Mouse (Mus musculus) liver, embryonic 12.5 days (tissue): Measurements from ENCODE around the gene Snap23. TPM values are rescaled to one million over a fixed set of nuclear protein-coding genes. Genes with fewer than 3 reads are reported as not detected.

Experiments
- ATAC-seq: fragments of 200-750 bp; cut with Nextera tagmentation; 2 replicates; pipeline ENCODE4 v1.8.0; 2017; ENCODE audit warnings: moderate number of reproducible peaks, mild to moderate bottlenecking, moderate library complexity
- H3K27ac ChIP-seq: fragments of 300-500 bp; sonication (generic); 2 replicates; pipeline ENCODE4 v1.5.1; 2016; ENCODE audit warnings: mild to moderate bottlenecking
- H3K27me3 ChIP-seq: fragments of 300-500 bp; sonication (generic); replicated peaks from 2 replicates; pipeline ENCODE4 v1.6.1; 2016; ENCODE audit warnings: mild to moderate bottlenecking, moderate library complexity
- H3K36me3 ChIP-seq: fragments of 300-500 bp; sonication (generic); 2 replicates; pipeline ENCODE4 v1.6.1; 2016; ENCODE audit warnings: mild to moderate bottlenecking, moderate library complexity
- H3K4me1 ChIP-seq: fragments of 300-500 bp; sonication (generic); 2 replicates; pipeline ENCODE4 v1.6.1; 2016
- H3K4me2 ChIP-seq: fragments of 300-500 bp; sonication (generic); 2 replicates; pipeline ENCODE4 v1.6.1; 2016; ENCODE audit warnings: mild to moderate bottlenecking, moderate library complexity
- H3K4me3 ChIP-seq: fragments of 300-500 bp; sonication (generic); 2 replicates; pipeline ENCODE4 v1.5.1; 2016; ENCODE audit warnings: mild to moderate bottlenecking, moderate library complexity
- H3K9ac ChIP-seq: fragments of 300-500 bp; sonication (generic); 2 replicates; pipeline ENCODE4 v1.6.1; 2016; ENCODE audit warnings: mild to moderate bottlenecking, moderate library complexity
- H3K9me3 ChIP-seq: fragments of 300-500 bp; sonication (generic); replicated peaks from 2 replicates; pipeline ENCODE4 v1.6.1; 2016; ENCODE audit warnings: mild to moderate bottlenecking, moderate library complexity
- WGBS: fragments of 180-500 bp; shearing (Covaris S2); methylation state at CpG from one replicate; pipeline ENCODE4 v1.1.7; 2016; ENCODE audit not compliant: insufficient replicate concordance; 5-methylcytosine and 5-hydroxymethylcytosine counted together
- polyA plus RNA-seq: library from polyadenylated mRNA; unstranded; fragments of >200 nt; fragmentation: Nextera tagmentation; extraction: Ambion mirVana; gene quantifications from 2 replicates; pipeline ENCODE4 v1.2.1, GENCODE M21; 2016

The Snap23 gene
- polyA plus RNA-seq: 48.5 and 49.6 TPM in 2 replicates

- Histone ChIP-seq H3K4me2 (peak within 1 kb of the TSS; percentile 89), H3K27me3 (no peaks in the 10 kb centered on the region), H3K9me3 (no peaks in the 10 kb centered on the region), H3K27ac (peak within 1 kb of the TSS; percentile 84), H3K4me3 (peak within 1 kb of the TSS; percentile 82), H3K9ac (peak within 1 kb of the TSS; percentile 90), H3K36me3 (peaks cover 11% of the 10 kb centered on the region), H3K4me1 (peaks cover 69% of the 10 kb centered on the region)
- peak; percentile 91 for ATAC-seq
- under 1% methylated on average over 42 of the region's 42 CpGs for WGBS
These were observed at the start of gene Snap23 for GRCm38 (mm10) chr2:120566886-120567797. TSS of gene Snap23 (plus strand) at chr2:120567671.

- no peaks in the 10 kb centered on the region for H3K9me3 ChIP-seq
- H3K27me3 ChIP-seq: no peaks in the 10 kb centered on the region
- no peak overlapping the region for H3K27ac ChIP-seq
- H3K9ac ChIP-seq: no peak overlapping the region
- 70% methylated on average over 5 of the region's 5 CpGs for WGBS
- no peak overlapping the region for H3K4me3 ChIP-seq
- H3K4me2 ChIP-seq: no peak overlapping the region
- peaks cover 99% of the 10 kb centered on the region for H3K36me3 ChIP-seq
- H3K4me1 ChIP-seq: no peaks in the 10 kb centered on the region
- no peak for ATAC-seq
These were observed 48.8 kb upstream of the Snap23 start for GRCm38 (mm10) chr2:120518547-120519210.

GRCm38 (mm10) chr2:120526771-120527170 is 40.7 kb upstream of the Snap23 start:
- Histone ChIP-seq H3K4me2 (no peak overlapping the region), H3K9ac (no peak overlapping the region), H3K27me3 (no peaks in the 10 kb centered on the region), H3K36me3 (peaks cover 100% of the 10 kb centered on the region), H3K4me3 (no peak overlapping the region), H3K9me3 (no peaks in the 10 kb centered on the region), H3K4me1 (0 out of 2 replicates have a peak, but pooled peaks cover 4% of the 10 kb centered on the region), H3K27ac (no peak overlapping the region)
- 76% methylated on average over 5 of the region's 5 CpGs for WGBS
- ATAC-seq: no peak

GRCm38 (mm10) chr2:120529531-120529930 is 37.9 kb upstream of the Snap23 start:
- H3K27me3 ChIP-seq: no peaks in the 10 kb centered on the region
- H3K36me3 ChIP-seq: peaks cover 98% of the 10 kb centered on the region
- no peaks in the 10 kb centered on the region for H3K9me3 ChIP-seq
- H3K4me3 ChIP-seq: no peak overlapping the region
- no peak overlapping the region for H3K4me2 ChIP-seq
- no peak overlapping the region for H3K9ac ChIP-seq
- ATAC-seq: no peak
- no peak overlapping the region for H3K27ac ChIP-seq
- 0 out of 2 replicates have a peak, but pooled peaks cover 5% of the 10 kb centered on the region for H3K4me1 ChIP-seq

- 0 out of 2 replicates have a peak, but pooled peaks cover 5% of the 10 kb centered on the region for H3K4me1 ChIP-seq
- no peaks in the 10 kb centered on the region for H3K27me3 ChIP-seq
- H3K4me2 ChIP-seq: no peak overlapping the region
- H3K36me3 ChIP-seq: peaks cover 93% of the 10 kb centered on the region
- no peak for ATAC-seq
- WGBS: 62% methylated on average over 4 of the region's 4 CpGs
- no peak overlapping the region for H3K9ac ChIP-seq
- no peaks in the 10 kb centered on the region for H3K9me3 ChIP-seq
- H3K4me3 ChIP-seq: no peak overlapping the region
- no peak overlapping the region for H3K27ac ChIP-seq
These were observed 36.2 kb upstream of the Snap23 start for GRCm38 (mm10) chr2:120531223-120531622.

- H3K9me3 ChIP-seq: no peaks in the 10 kb centered on the region
- 72% methylated on average over 3 of the region's 3 CpGs for WGBS
- H3K4me1 ChIP-seq: peaks cover 8% of the 10 kb centered on the region; the same call in 1 of the 2 replicates
- no peaks in the 10 kb centered on the region for H3K27me3 ChIP-seq
- no peak overlapping the region for H3K9ac ChIP-seq
- H3K4me2 ChIP-seq: no peak overlapping the region
- no peak for ATAC-seq
- no peak overlapping the region for H3K4me3 ChIP-seq
- H3K36me3 ChIP-seq: peaks cover 47% of the 10 kb centered on the region
- no peak overlapping the region for H3K27ac ChIP-seq
These were observed 28.1 kb upstream of the Snap23 start for GRCm38 (mm10) chr2:120539333-120539732.

- 50% methylated on average over 1 of the region's 1 CpGs for WGBS
- Histone ChIP-seq H3K9me3 (no peaks in the 10 kb centered on the region), H3K36me3 (peaks cover 47% of the 10 kb centered on the region), H3K4me3 (no peak overlapping the region), H3K4me2 (no peak overlapping the region), H3K27me3 (no peaks in the 10 kb centered on the region), H3K4me1 (peaks cover 8% of the 10 kb centered on the region; the same call in 1 of the 2 replicates), H3K27ac (no peak overlapping the region), H3K9ac (no peak overlapping the region)
- no peak for ATAC-seq
These were observed 27.7 kb upstream of the Snap23 start for GRCm38 (mm10) chr2:120539778-120540208.

GRCm38 (mm10) chr2:120544732-120545131 is 22.7 kb upstream of the Snap23 start:
- Histone ChIP-seq H3K4me1 (peaks cover 8% of the 10 kb centered on the region; the same call in 1 of the 2 replicates), H3K9me3 (no peaks in the 10 kb centered on the region), H3K27me3 (no peaks in the 10 kb centered on the region), H3K9ac (no peak overlapping the region), H3K4me3 (no peak overlapping the region), H3K36me3 (peaks cover 61% of the 10 kb centered on the region), H3K4me2 (no peak overlapping the region), H3K27ac (no peak overlapping the region)
- ATAC-seq: no peak
- 42% methylated on average over 2 of the region's 2 CpGs for WGBS

- H3K27ac ChIP-seq: no peak overlapping the region
- peaks cover 49% of the 10 kb centered on the region for H3K4me1 ChIP-seq
- ATAC-seq: no peak
- peaks cover 51% of the 10 kb centered on the region for H3K36me3 ChIP-seq
- H3K27me3 ChIP-seq: no peaks in the 10 kb centered on the region
- no peak overlapping the region for H3K4me2 ChIP-seq
- 76% methylated on average over 3 of the region's 3 CpGs for WGBS
- H3K9me3 ChIP-seq: no peaks in the 10 kb centered on the region
- H3K9ac ChIP-seq: no peak overlapping the region
- H3K4me3 ChIP-seq: no peak overlapping the region
These were observed 10.6 kb upstream of the Snap23 start for GRCm38 (mm10) chr2:120556868-120557267.

- Histone ChIP-seq H3K36me3 (peaks cover 33% of the 10 kb centered on the region), H3K27me3 (no peaks in the 10 kb centered on the region), H3K9ac (no peak overlapping the region), H3K4me3 (no peak overlapping the region), H3K9me3 (no peaks in the 10 kb centered on the region), H3K4me1 (peaks cover 62% of the 10 kb centered on the region), H3K4me2 (no peak overlapping the region), H3K27ac (no peak overlapping the region)
- ATAC-seq: no peak
- 53% methylated on average over 3 of the region's 3 CpGs for WGBS
These were observed 8.7 kb upstream of the Snap23 start for GRCm38 (mm10) chr2:120558813-120559212.

GRCm38 (mm10) chr2:120561524-120561923 is 5.9 kb upstream of the Snap23 start:
- Histone ChIP-seq H3K4me3 (no peak overlapping the region), H3K9me3 (no peaks in the 10 kb centered on the region), H3K9ac (no peak overlapping the region), H3K36me3 (peaks cover 12% of the 10 kb centered on the region), H3K27ac (no peak overlapping the region), H3K4me2 (no peak overlapping the region), H3K27me3 (no peaks in the 10 kb centered on the region), H3K4me1 (peaks cover 73% of the 10 kb centered on the region)
- ATAC-seq: no peak
- 82% methylated on average over 1 of the region's 1 CpGs for WGBS

- 5% methylated on average over 9 of the region's 9 CpGs for whole genome bisulfite sequencing
- peak overlapping the region; percentile 80 for H3K27ac ChIP-seq
These were observed 4.6 kb upstream of the Snap23 start for GRCm38 (mm10) chr2:120562859-120563234.

More at GRCm38 (mm10) chr2:120562859-120563234, 4.6 kb upstream of the Snap23 start:
- Histone ChIP-seq H3K9ac (peak overlapping the region; percentile 94), H3K4me2 (peak overlapping the region; percentile 81), H3K36me3 (peaks cover 6% of the 10 kb centered on the region; the same call in 1 of the 2 replicates), H3K4me3 (peak overlapping the region; percentile 79), H3K4me1 (peaks cover 67% of the 10 kb centered on the region), H3K27me3 (no peaks in the 10 kb centered on the region), H3K9me3 (no peaks in the 10 kb centered on the region)
- no peak for ATAC-seq
